Mouse (Mus musculus) adrenal gland, adult 8-10 months (tissue): ENCODE measurements around the gene Cryba2. TPM values are rescaled to one million over a fixed set of nuclear protein-coding genes. Genes with fewer than 3 reads are reported as not detected.

Experiments
- DNase-seq: peaks from one replicate; pipeline ENCODE4 v3.0.0; 2022
- total RNA-seq, 4 experiments: library from RNA; stranded (reverse); gene quantifications; 2 replicates each; pipeline ENCODE4 v1.2.4; 2022

The Cryba2 gene
- 1 to 10 TPM in 3 of 4 experiments, under 1 TPM in 1; 0.56 to 2.1 (median 1.4) TPM for total RNA-seq

GRCm38 (mm10) chr1:74893134-74893855 lies at the start of gene Cryba2:
Gene Cryba2 (minus strand): TSS chr1:74893143.
- no peak for DNase-seq

DNA sequence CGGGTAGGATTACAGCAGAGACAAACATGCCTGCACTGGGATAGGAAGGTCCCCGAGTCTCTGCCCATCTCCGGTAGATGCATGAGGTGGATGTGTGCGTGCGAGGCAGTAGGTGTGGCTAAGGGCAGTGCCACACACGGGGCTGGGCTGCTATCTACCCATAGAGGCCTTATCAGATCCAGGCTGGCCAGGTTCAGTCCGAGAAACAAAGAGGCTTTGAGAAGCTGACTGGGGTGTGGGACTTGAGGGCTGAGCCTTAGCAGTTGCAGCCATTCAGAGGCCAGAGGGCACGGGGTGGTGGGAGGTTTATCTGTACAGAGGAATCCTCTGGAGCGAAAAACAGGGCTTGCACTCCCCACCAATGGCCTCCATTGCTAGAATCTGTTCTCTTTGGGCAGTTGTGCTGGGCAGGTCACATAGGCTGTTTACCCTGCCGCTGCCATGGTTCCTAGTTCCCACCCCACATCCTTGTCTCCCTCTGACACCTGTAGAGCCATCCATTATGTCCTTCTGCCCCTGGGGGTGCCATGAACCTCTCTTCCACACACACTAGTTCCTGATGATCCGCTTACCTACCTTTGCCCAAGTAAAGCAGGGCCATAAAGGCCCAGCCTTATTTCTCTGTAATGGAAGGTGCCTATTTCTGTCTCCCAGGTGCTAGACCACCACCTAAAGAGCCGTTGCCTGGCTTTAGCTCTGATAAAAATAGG lies 48.9 kb upstream of the Cryba2 start:
- no peak for DNase-seq

- DNase-seq, result no peak
Observed at GRCm38 (mm10) chr1:74939762-74940161, 46.8 kb upstream of the Cryba2 start.

GRCm38 (mm10) chr1:74936221-74936830 lies 43.4 kb upstream of the Cryba2 start:
- DNase-seq, result no peak

DNA sequence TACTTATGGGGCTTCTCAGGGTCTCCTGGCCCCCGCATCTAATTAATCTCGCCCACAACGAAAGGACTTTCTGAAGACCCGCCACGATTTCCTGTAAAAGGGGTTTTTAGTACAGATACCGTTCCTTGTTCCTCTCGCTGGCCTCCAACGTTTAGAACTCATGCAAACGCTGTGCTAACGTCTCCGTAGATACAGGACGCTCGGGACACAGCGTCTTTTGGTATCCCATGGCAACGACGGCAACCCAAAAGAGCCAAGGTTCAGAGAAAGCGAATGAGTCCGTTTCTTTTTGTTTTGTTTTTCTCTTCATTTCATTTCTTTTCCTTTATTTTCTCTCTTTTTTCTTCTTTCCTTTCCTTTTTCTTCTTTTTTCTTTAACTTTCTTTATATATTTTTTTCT lies 42.5 kb upstream of the Cryba2 start, which contains the start of gene Cfap65:
Gene Cfap65 (minus strand): TSS at position 198 of the 400 bp plus-strand sequence.
- peak; percentile 32 for DNase-seq

DNA sequence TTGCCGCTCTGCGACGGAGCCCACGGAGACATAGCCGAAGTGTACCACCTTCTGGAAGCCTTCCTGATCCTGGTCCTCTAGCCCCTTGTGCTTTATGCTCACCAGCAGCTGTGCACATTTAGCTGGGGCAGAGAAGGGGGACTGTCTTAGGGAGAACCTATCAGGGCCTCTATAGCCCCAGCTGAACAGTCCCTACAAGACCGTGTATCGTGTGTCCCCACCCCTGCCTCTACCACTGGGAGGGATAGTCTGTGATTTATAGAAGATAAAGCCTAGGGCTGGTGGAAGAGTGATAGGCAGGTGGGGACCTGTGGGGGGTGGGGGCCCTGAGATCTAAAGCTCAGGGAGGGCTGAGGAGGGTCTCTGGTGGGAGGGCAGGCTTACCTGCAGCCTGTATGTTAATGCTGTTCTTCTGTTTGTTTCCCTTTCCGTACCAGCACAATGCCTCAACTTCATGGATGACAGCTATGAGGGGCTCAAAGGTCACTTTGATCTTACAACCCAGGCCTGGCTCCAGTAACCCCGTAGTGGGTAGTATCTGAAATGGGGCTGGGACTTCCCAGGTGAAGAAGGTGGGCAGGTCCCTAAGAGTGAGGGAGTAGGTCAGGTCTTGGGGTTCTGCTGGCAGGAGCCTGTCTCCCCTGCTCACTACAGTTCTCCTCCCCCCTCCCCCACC lies 34.8 kb upstream of the Cryba2 start:
- no peak for DNase-seq

GRCm38 (mm10) chr1:74926721-74927120 lies 33.8 kb upstream of the Cryba2 start:
- no peak for DNase-seq

- DNase-seq, result no peak
Observed at GRCm38 (mm10) chr1:74924464-74924863, 31.5 kb upstream of the Cryba2 start.

GRCm38 (mm10) chr1:74915706-74916105 lies 22.8 kb upstream of the Cryba2 start:
- no peak for DNase-seq

DNA sequence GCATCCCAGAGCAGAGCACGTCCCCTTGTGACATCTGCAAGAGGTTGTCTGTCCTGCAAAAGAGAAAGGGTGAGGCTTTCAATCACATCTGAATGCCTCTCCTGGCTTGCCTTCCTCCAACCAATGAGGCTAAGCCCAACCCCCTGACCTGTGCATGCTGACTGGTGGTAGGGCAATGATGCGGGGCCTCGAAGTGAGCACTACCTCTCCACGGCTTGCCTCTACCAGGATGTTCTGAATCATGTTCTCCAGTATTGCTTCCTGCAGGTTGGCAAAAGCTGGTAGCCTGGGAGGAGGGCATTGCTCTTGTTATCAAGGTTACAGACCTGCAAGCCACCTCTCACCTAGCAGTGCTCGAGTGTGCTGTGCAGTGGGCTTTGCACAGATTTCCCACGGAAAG lies 9.2 kb upstream of the Cryba2 start:
- DNase-seq, result no peak

GRCm38 (mm10) chr1:74901686-74902085 lies 8.7 kb upstream of the Cryba2 start:
- no peak for DNase-seq

DNA sequence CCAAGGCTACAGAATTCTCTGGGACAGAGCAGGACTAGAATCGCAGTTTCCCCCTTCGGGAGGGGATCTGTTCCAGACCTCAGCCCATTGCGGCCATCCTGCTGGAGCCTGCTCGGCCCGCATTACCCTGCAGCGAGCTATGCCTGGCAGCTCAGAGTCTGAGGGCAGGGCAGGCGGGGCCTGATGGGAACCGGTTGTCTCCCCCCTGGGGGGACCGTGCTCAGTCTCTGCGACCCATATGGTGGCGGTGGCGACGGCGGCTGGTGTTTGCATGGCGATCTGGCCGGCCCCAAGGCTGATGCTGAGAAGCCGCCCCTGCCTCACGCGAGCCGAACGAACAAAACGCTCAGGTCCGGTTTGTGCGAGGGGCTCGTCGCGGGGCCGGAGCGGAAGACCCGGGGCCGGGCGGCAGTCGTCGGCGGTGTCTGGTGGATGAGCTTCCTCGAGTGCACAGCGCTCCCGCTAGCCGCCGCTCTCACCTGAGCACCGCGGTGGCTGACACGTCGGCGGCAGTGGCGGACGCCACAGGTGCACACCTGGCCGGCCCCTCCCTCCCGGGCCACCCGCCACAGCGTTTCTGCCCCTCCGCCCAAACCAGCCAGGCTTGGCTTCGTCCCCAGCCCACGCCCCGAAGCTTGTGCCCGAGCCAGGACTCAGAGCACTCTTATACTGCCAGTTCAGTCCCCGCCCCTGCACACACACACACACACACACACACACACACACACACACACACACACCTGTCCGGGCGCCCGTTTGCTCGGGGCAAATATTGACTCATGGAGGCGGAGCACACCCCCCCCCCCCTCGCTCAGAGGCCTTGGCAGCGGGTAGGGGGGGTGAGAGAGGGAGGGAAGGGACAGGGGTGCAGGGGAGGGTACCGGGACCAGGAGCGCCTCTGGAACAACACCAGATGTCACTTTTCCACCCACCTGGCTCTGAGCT lies 7.7 kb upstream of the Cryba2 start:
- DNase-seq, result peak; percentile 19

GRCm38 (mm10) chr1:74898656-74899431 lies 5.9 kb upstream of the Cryba2 start:
- DNase-seq, result no peak

- DNase-seq, result no peak
Observed at GRCm38 (mm10) chr1:74897976-74898375, 5.0 kb upstream of the Cryba2 start.

GRCm38 (mm10) chr1:74894966-74895365 lies 2.0 kb upstream of the Cryba2 start:
- no peak for DNase-seq

- no peak for DNase-seq
Observed at GRCm38 (mm10) chr1:74892351-74893133, 401 bp downstream of the Cryba2 start.

- no peak for DNase-seq
Observed at GRCm38 (mm10) chr1:74891513-74891912, 1.4 kb downstream of the Cryba2 start.

DNA sequence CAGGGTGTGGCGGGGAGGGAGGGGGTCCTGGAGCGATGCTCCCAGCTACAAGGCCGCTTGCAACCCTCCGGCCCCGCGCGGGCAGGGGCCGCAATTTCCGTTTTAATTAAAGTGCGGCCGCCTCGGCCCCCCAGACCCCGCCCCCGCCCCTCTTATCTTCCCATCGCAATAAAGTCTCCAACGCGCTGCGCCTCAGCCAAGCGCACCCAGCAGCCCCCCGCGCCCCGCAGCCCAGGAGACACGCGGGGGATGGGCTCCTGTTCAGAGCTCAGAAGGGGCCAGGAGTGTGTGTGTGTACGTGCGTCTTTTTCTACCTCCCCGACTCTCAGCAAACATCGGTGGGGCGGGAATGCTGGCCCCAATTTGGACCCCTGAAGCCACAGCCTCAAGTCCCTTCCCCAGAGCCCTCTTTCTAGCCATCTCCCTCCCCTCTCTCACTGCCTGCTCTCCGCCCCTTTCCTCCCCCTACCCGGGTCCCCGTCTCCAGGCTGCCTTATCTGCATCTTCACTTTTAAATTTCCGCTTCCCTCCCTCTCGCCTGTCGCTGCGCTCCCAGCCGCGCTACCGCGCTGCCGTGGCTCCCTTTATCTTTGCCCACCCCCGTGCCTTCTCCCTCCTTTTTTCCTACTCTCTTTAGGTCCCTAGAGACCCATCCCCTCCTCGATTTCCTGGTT lies 7.4 kb downstream of the Cryba2 start, which contains the start of gene Fev:
Gene Fev (minus strand): TSS at position 51 of the 674 bp plus-strand sequence.
- DNase-seq, result no peak
